Mouse (Mus musculus): ENCODE data around the gene Mcoln2.
"Not testable (repeated sequence)": the region's sequence is repeated elsewhere in the genome, so short reads cannot be mapped to it uniquely, and the experiment has no call there.

The Mcoln2 gene

GRCm38 (mm10) chr3:146192507-146192906 is 42.9 kb downstream of the Mcoln2 start:
- DNase-seq = no peak

- DNase-seq = no peak
These were observed 45.5 kb downstream of the Mcoln2 start for GRCm38 (mm10) chr3:146195153-146195552.

- no peak for DNase-seq
These were observed 46.7 kb downstream of the Mcoln2 start for GRCm38 (mm10) chr3:146196301-146196700.

DNA sequence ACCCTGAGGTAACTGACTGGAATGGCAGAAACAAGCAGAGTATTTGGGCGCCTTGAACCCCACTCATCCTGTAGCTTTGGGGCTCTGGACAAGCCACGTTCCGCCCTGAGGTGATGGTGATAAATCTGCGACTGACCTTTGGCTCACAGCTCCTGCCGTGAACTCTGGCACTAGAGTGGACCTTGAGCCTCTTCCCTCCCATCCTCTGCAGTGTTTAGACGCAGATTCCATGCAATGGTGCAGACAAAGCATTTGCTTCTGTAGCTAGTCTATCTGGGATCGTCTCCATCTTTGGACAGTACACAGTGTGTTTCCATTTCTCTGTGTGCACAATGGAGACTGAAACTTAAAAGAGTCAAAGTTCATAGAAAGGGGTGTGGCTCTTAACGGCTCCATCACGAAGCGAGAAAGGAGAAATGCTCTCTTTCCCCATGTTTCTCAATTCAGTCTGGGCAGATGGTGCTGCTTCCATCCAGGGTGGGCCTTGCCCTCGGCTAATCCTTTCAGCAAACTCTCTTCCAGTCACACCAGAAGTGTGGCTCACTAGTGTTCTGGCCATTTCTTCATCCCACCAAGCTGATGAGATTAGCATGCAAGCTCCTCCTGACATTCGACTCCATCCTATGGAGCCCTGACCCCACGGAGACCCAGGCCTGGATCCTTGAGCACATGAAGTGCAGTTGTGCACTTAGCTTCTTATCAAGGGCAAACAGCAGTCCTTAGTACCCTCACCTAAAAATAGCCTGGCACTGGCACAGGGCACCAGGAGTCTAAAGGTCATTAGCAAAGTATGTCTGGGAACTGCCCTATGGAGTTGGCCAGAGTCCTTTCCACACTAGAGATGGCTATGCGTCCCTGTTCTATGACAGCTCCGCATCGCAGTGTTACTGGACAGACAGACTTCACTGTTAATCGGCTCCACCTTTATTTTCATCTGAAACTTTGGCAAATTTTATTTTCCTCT is 47.4 kb downstream of the Mcoln2 start:
- no peak for DNase-seq

DNA sequence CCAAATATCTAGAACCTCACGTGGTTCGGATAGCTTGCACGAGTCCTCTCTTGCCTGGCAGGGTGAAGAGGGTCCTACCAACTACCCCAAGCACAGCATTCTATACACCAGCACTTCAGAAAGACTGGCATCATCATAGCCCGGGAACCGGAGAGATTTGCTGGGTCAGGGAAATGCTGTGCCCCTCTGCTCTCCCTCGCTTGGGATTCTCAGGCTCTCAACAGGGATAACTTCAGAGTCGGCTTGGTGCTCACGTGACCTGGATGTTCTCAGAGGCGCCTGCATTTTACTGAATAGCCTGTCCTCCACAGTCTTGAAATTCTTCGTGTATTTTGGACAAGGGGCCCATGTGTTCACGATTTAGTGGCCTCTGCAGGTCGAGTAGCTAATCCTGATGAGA is 48.2 kb downstream of the Mcoln2 start:
- no peak for DNase-seq

DNA sequence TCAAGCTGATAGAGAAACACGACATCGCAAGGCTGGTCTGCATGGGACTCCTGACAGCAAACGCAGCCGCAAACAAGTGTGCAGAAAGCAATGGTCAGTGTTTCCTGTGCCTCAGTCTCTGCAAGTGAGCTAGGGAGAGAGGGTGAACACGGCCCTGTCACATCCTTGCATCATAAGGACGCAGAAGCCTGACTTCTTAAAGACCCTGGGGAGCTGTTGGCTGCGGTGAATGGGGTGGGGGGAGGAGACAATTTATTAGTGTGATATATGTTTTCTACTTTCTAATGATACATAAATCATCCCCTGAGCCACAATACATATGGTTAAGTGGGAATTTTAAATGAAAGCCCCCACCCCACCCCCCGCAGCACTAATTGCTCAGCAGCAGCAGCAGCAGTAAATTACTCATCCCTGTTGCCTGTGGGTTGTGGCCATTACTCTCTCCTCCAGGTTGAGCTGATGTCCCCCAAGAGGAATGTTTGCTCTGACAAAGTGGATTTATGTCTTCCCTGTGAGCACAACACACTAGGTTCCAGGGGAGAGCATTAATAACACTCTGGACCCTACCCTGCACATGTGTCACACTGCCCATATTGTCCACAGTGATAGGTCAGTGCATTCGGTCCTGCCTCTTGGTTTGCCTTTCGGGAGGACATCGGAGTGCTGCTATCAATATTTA is 49.3 kb downstream of the Mcoln2 start:
- no peak for DNase-seq

- DNase-seq = no peak
These were observed 49.9 kb downstream of the Mcoln2 start for GRCm38 (mm10) chr3:146199486-146199885.

DNA sequence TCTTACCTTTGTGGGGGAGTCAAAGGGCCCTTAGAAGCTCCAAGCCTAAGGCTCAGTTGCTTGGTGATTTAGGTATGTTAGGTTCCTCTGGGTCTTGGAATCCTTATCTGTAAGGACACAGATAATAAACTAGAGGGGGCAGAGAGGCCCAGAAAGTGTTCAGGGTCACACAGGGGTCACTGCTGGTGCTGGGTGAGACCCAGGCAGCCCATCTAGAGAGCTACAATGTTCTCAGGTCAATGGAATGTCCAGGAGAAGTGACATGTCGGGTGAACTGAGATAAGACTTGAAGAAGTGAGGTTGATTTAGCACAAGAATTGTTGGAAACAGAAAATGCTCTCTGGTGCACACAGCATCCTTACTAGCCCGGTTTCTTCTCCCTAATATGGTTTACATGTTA is 54.7 kb downstream of the Mcoln2 start:
- no peak for DNase-seq

DNA sequence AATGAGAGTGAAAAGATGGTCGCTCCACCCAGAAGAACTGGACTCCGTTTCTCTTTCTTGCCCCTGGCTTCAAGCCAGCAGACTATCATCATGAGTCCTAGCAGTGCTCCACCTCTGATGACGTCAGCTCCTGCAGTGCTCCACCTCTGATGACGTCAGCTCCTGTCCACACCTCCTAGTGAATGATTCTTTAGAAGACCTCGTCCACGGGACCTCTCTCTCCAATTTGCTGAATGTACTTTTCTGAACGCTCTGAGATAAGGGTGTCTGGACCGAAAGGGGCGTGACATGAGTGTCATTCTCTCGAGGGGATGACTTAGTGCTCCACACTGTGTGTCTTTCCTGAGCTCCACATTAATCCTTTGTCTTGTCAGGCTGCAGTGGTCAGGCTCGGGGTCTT is 55.7 kb downstream of the Mcoln2 start:
- DNase-seq = no peak

GRCm38 (mm10) chr3:146206635-146207034 is 57.0 kb downstream of the Mcoln2 start:
- no peak for DNase-seq

DNA sequence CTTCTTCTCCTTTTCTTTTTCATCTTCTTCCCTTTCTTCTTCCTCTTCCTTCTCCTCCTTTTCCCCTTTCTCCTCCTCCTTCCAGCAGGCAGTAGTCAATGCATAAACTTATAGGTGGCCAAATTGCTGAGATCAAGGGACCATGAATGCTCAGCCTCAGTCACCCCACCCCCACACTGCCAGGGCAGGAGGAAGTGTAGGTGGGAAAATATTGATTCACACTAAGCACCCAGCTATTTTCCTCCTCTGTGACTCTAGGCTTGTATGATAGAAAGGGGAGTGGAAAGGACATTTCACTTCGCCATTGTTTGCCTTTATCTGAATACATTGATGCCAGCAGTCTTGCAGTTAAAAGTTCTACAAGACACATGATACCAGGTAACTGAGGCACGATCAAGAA is 57.8 kb downstream of the Mcoln2 start:
- DNase-seq = no peak

GRCm38 (mm10) chr3:146209759-146210158 is 60.1 kb downstream of the Mcoln2 start:
- DNase-seq = not testable (repeated sequence)

DNA sequence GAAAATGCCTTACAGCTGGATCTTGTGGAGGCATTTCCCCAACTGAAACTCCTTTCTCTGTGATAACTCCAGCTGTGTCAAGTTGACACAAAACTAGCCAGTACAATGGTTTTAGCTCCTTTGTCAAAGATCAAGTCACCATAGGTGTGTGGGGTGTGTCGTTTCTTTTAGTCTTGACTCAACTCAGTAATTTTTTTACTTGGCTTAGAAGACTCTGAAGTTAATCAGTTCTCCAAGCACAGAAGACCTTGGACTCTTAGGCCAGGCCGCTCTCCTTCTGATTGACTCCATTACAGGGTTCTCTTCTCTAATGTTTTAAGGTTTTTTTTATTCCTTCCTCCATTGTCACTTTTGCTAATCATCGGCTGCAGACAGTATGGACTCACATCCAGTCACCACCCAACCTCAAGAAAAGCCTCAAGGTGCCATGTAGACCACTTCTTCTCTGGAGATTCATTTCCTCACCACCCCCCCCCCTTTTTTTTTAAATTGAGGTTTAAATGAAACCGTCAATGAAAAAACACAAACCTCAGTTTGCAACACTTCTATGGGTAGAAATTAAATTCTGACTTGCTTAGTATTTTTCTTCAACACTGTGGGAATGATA is 61.6 kb downstream of the Mcoln2 start:
- no peak for DNase-seq

DNA sequence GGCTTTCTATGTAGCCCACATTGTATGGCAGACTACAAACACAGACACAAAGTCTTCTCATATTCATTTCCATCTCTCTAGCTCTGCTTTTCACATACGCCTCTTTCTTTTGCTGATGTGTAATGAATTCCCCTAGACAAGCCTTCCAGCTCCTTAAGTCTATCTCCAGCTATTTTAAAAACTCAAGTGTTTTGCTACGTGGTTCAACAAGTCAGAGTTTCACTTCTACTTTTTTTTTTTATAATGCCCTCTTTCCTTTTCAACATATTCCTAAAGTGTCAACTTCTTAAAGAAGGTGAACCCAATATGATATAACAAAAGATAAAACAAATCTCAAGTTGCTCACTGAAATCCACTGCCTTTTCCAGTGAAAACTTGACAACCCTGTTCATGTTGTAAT is 62.3 kb downstream of the Mcoln2 start:
- DNase-seq = no peak

DNA sequence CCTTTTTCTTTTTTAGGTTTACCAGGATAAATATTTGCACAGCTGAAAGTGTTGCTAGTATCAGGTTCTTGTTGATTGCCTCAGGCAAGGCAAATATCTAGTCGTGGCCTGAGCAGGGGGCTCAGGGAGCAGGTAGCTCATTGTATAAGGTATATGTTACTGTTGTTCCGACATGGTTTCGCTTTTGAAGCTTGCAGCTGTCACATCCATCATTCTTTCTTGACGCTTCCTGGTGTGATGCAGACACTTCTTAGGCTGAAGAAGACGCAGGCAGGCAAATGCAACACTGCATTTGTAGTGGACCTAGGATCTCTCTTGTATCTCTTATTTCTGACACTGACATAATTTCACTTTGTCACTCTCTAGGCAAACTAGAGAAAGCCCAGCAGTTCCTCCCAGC is 63.7 kb downstream of the Mcoln2 start:
- DNase-seq = no peak

GRCm38 (mm10) chr3:146216561-146216960 is 66.9 kb downstream of the Mcoln2 start:
- DNase-seq = no peak

DNA sequence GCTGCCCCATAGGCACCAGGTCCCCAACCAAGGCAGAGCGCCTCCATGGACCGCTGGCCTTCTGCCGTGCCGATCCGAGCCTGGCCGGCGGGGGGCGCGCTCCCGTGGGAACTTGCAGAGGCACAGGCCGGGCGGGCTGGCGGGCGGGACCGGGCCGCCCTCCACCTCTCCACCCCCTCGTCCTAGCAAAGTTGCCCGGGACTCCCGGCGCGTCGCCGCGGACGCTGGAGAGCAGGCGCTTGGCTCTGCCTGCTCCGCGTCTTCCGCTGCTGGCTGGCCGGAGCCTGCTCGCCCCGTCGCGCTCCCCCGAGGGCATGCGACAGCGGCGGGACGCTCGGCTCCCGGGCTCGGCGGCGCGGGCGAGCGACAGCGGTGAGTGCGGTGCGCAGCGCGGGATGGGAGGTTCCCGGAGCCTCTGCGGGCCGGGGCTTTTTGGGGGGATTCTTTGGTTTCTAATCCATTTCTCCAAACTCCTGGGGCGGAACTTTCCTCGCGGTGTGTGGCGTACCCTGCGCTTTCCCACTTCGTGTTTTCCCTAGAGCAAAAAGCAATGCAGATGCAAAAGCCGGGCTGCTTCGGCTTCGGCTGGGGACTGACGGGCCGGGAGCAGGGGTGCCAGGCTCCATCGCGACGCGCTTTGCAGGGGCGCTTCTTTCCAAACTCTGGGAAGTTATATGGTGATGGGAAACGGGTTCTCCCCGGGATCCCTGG is 71.3 kb downstream of the Mcoln2 start, which contains the start of gene Lpar3:
TSS of gene Lpar3 (plus strand) at position 188 of the 711 bp plus-strand sequence.
- no peak for DNase-seq

- no peak for DNase-seq
These were observed 74.6 kb downstream of the Mcoln2 start for GRCm38 (mm10) chr3:146224271-146224670.

DNA sequence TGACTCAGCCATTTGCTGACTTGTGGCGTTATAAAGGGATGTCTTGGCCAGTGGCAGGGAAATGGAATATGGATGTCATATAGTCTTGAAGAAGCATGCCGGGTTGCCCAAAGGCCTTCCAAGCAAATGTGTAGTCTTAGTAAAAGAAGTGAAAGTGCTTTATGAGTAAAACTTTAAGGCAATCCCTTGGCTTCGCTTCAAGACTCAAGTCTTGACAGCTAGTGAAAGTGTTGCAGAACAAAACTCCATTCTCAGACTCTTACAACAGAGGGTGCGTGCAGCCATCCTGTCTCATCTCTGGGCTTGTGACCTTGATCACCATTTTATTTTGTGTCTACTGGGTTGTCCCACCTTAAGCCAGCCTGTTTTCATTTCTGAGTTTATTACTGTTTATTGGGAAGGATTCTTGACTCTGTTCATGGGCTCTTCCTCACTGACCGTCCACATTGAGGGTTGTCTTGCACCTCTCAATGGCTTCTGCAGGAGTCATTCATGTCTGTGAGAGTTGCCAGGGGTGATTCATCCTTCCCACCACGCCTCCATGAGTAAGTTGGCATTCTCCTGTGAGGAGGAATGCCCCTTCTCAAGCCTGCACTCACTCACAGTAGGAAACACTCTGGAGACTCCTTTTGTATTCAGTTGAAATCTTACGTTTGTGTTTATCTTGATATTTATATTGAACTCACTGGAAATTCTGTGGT is 75.6 kb downstream of the Mcoln2 start:
- DNase-seq = no peak

- DNase-seq = no peak
These were observed 77.8 kb downstream of the Mcoln2 start for GRCm38 (mm10) chr3:146227427-146227826.

GRCm38 (mm10) chr3:146228559-146229310 is 79.1 kb downstream of the Mcoln2 start:
- no peak for DNase-seq

DNA sequence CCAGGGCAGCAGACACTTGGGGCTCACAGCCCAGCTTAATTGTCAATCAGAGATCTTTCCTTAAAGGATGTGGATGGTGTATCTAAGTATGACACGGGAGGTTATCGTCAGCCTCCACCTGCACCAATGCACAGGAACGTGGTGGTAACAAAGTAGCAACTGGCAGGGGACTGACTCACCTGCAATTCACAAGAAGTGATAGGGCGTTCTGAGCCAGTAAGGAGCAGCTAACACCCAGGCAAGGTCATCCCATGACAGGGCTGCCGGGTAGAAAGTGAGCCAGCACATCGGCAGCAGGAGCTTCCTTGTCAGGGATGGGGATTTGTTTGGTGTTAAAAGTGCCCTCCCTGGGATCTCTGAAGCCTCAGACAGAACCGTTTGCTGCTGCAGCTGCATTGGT is 83.1 kb downstream of the Mcoln2 start:
- DNase-seq = no peak
